Mouse (Mus musculus): ENCODE results near the gene Urgcp. TPM values are rescaled to one million over a fixed set of nuclear protein-coding genes. Genes with fewer than 3 reads are reported as not detected.

Gene Urgcp
- total and polyA plus RNA-seq, 2 experiments from 2014 or later: 32.8 to 61.5 TPM

- H3K36me3 ChIP-seq (ENCODE audit: insufficient read depth, low read length): peaks cover 42% of the 10 kb centered on the region
- no peak for ATAC-seq
- H3K9ac ChIP-seq (replicated peaks; ENCODE audit: low read length): no peak overlapping the region
- no peaks in the 10 kb centered on the region for H3K27me3 ChIP-seq (ENCODE audit: insufficient read depth, low read length)
- no peak for TF ChIP-seq CTCF (IDR thresholded peaks at IDR 0.05; ENCODE audit: low read depth)
- H3K4me2 ChIP-seq (ENCODE audit: low read depth, low read length): no peak overlapping the region
- H3K9me3 ChIP-seq (ENCODE audit: low read length): no peaks in the 10 kb centered on the region
- no peak for DNase-seq (ENCODE audit: low spot score)
- H3K4me1 ChIP-seq (ENCODE audit: insufficient read depth, low read length): no peaks in the 10 kb centered on the region
- 93% methylated on average over 12 of the region's 12 CpGs for WGBS
- no peak overlapping the region for H3K27ac ChIP-seq
- H3K4me3 ChIP-seq (ENCODE audit: low read length): no peak overlapping the region
These were observed 43.4 kb downstream of the Urgcp start for GRCm38 (mm10) chr11:5718611-5719354.

DNA sequence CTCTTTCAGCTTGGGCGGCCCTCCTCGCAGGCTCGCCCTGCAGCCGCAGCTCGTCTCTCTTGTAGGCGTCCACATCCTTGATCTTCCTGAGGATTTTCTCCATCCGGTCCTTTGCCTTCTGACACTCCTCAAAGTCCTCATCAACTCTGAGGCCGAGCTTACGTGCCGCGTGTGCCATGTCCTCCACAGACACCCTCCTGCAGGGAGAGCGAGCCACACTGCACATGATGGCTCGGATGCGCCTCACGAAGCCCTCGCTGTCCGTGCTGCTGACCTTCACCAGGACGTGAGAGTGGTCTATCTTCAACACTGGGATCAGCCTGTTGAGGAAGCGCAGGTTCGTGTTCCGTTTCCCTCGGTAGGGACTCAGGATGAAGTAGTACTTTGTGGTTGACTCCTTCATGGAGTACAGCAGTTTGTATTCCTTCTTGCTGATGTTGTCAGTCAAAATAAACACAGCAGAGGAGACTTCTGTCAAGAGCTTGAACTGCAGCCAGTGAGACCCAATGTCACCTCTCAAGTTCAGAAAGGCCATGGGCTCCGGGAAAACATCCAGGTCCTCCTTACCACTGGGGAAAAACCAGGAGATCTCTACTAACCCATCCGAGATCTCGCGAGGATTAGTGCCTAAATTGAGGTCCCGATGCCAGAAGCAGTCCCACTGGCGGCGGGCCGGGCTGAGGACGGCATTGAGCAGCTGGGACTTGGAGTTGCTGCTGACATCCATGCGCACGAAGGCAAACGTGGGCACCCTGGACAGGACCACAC is 45.1 kb downstream of the Urgcp start:
- 94% methylated on average over 34 of the region's 34 CpGs for WGBS
- no peaks in the 10 kb centered on the region for H3K27me3 ChIP-seq (ENCODE audit: insufficient read depth, low read length)
- peaks cover 42% of the 10 kb centered on the region for H3K36me3 ChIP-seq (ENCODE audit: insufficient read depth, low read length)
- H3K4me3 ChIP-seq (ENCODE audit: low read length): no peak overlapping the region
- ATAC-seq (no peak), DNase-seq (ENCODE audit: low spot score) (no peak)
- no peak overlapping the region for H3K27ac ChIP-seq
- H3K4me1 ChIP-seq (ENCODE audit: insufficient read depth, low read length): no peaks in the 10 kb centered on the region
- no peak overlapping the region for H3K4me2 ChIP-seq (ENCODE audit: low read depth, low read length)
- no peaks in the 10 kb centered on the region for H3K9me3 ChIP-seq (ENCODE audit: low read length)
- no peak for TF ChIP-seq CTCF (IDR thresholded peaks at IDR 0.05; ENCODE audit: low read depth)
- no peak overlapping the region for H3K9ac ChIP-seq (replicated peaks; ENCODE audit: low read length)

GRCm38 (mm10) chr11:5716246-5716645 is 45.9 kb downstream of the Urgcp start:
- peaks cover 42% of the 10 kb centered on the region for H3K36me3 ChIP-seq (ENCODE audit: insufficient read depth, low read length)
- H3K4me3 ChIP-seq (ENCODE audit: low read length): no peak overlapping the region
- no peak for TF ChIP-seq CTCF (IDR thresholded peaks at IDR 0.05; ENCODE audit: low read depth)
- no peaks in the 10 kb centered on the region for H3K9me3 ChIP-seq (ENCODE audit: low read length)
- DNase-seq (ENCODE audit: low spot score) (no peak), ATAC-seq (no peak)
- H3K27ac ChIP-seq: no peak overlapping the region
- no peak overlapping the region for H3K9ac ChIP-seq (replicated peaks; ENCODE audit: low read length)
- 90% methylated on average over 11 of the region's 11 CpGs for WGBS
- no peaks in the 10 kb centered on the region for H3K27me3 ChIP-seq (ENCODE audit: insufficient read depth, low read length)
- no peak overlapping the region for H3K4me2 ChIP-seq (ENCODE audit: low read depth, low read length)
- no peaks in the 10 kb centered on the region for H3K4me1 ChIP-seq (ENCODE audit: insufficient read depth, low read length)

- Histone ChIP-seq H3K27ac (no peak within 1 kb of the TSS), H3K9me3 (ENCODE audit: low read length) (no peaks in the 10 kb centered on the region), H3K4me1 (ENCODE audit: insufficient read depth, low read length) (no peaks in the 10 kb centered on the region), H3K9ac (replicated peaks; ENCODE audit: low read length) (no peak within 1 kb of the TSS), H3K4me2 (ENCODE audit: low read depth, low read length) (no peak within 1 kb of the TSS), H3K27me3 (ENCODE audit: insufficient read depth, low read length) (no peaks in the 10 kb centered on the region), H3K4me3 (ENCODE audit: low read length) (no peak within 1 kb of the TSS), H3K36me3 (ENCODE audit: insufficient read depth, low read length) (peaks cover 42% of the 10 kb centered on the region)
- DNase-seq (ENCODE audit: low spot score) (no peak), ATAC-seq (no peak; the same call in 1 of the 2 replicates)
- 84% methylated on average over 14 of the region's 14 CpGs for WGBS
- TF ChIP-seq CTCF (IDR thresholded peaks at IDR 0.05; ENCODE audit: low read depth): no peak
These were observed 46.5 kb downstream of the Urgcp start, which contains the start of gene Mrps24 for GRCm38 (mm10) chr11:5715630-5716105. Gene Mrps24 (minus strand): TSS chr11:5715680.

GRCm38 (mm10) chr11:5715179-5715578 is 47.0 kb downstream of the Urgcp start:
- 85% methylated on average over 9 of the region's 9 CpGs for WGBS
- H3K9me3 ChIP-seq (ENCODE audit: low read length): no peaks in the 10 kb centered on the region
- no peaks in the 10 kb centered on the region for H3K27me3 ChIP-seq (ENCODE audit: insufficient read depth, low read length)
- ATAC-seq: no peak
- no peak for TF ChIP-seq CTCF (IDR thresholded peaks at IDR 0.05; ENCODE audit: low read depth)
- H3K36me3 ChIP-seq (ENCODE audit: insufficient read depth, low read length): peaks cover 42% of the 10 kb centered on the region
- DNase-seq (ENCODE audit: low spot score): no peak
- H3K4me1 ChIP-seq (ENCODE audit: insufficient read depth, low read length): no peaks in the 10 kb centered on the region
- no peak overlapping the region for H3K4me3 ChIP-seq (ENCODE audit: low read length)
- no peak overlapping the region for H3K27ac ChIP-seq
- H3K4me2 ChIP-seq (ENCODE audit: low read depth, low read length): no peak overlapping the region
- H3K9ac ChIP-seq (replicated peaks; ENCODE audit: low read length): no peak overlapping the region

DNA sequence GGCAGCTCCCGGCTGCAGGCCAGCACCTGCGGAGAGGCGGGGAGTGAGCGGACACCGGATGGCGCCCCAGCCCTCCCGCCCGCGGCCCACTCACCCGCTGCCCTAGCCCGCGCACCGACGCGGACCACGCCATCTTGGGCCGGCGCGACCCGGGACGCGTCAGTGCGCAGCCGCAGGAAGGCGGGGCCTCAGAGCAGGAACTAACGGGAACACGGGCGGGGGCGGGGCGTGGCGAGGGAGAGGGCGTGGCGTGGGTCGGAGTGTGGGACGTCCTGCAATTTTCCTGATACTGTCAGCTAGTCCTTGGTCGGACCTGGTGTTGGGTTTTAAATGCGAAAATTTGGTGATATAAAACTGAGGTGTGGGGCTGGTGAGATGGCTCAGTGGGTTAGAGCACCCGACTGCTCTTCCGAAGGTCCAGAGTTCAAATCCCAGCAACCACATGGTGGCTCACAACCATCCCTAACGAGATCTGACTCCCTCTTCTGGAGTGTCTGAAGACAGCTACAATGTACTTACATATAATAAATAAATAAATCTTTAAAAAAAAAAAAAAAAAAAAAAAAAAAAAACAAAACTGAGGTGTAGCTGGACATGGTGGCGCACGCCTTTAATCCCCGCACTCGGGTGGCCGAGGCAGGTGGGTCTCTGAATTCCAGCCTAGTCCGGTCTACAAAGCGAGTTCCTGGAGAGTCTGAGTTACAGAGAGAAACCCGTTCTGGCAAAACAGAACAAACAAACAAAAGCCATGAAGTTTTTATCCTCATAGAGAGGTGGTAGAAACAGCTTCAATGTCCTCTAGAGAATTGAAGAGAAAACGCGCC is 54.4 kb downstream of the Urgcp start:
- peak; percentile 97 for ATAC-seq

More for the DNA sequence above, 54.4 kb downstream of the Urgcp start:
- peak; percentile 95 for DNase-seq (ENCODE audit: low spot score)
- Histone ChIP-seq H3K36me3 (ENCODE audit: insufficient read depth, low read length) (peaks cover 8% of the 10 kb centered on the region; the same call in 1 of the 2 replicates), H3K27me3 (ENCODE audit: insufficient read depth, low read length) (no peaks in the 10 kb centered on the region), H3K9me3 (ENCODE audit: low read length) (no peaks in the 10 kb centered on the region), H3K4me3 (ENCODE audit: low read length) (peak overlapping the region; percentile 96), H3K27ac (peak overlapping the region; percentile 83), H3K9ac (replicated peaks; ENCODE audit: low read length) (peak overlapping the region; percentile 89), H3K4me2 (ENCODE audit: low read depth, low read length) (peak overlapping the region; percentile 81), H3K4me1 (ENCODE audit: insufficient read depth, low read length) (peaks cover 6% of the 10 kb centered on the region; the same call in 1 of the 2 replicates)
- WGBS: 20% methylated on average over 49 of the region's 50 CpGs
- no peak for TF ChIP-seq CTCF (IDR thresholded peaks at IDR 0.05; ENCODE audit: low read depth)

All from hindbrain, postnatal 0 days (tissue).